Mouse (Mus musculus) urinary bladder, postnatal 14 days (tissue): Measurements from ENCODE around the gene Htra3.

ENCODE experiments used
- DNase-seq: peaks from one replicate; pipeline ENCODE4 v3.0.0; 2021; ENCODE audit warnings: low spot score

Gene Htra3

GRCm38 (mm10) chr5:35611900-35612299 is 67.7 kb downstream of the Htra3 start:
- no peak for DNase-seq

- no peak for DNase-seq
Measured at GRCm38 (mm10) chr5:35611170-35611569, 68.4 kb downstream of the Htra3 start.

- DNase-seq, result no peak
Measured at GRCm38 (mm10) chr5:35610381-35610780, 69.2 kb downstream of the Htra3 start.

- DNase-seq, result no peak
Measured at GRCm38 (mm10) chr5:35609971-35610370, 69.6 kb downstream of the Htra3 start.

- peak; percentile 54 for DNase-seq
Measured at GRCm38 (mm10) chr5:35609381-35609780, 70.2 kb downstream of the Htra3 start.

- DNase-seq, result no peak
Measured at GRCm38 (mm10) chr5:35608559-35608958, 71.0 kb downstream of the Htra3 start.

- no peak for DNase-seq
Measured at GRCm38 (mm10) chr5:35607784-35608183, 71.8 kb downstream of the Htra3 start.

GRCm38 (mm10) chr5:35606800-35607199 is 72.8 kb downstream of the Htra3 start:
- no peak for DNase-seq

- no peak for DNase-seq
Measured at GRCm38 (mm10) chr5:35605355-35605754, 74.2 kb downstream of the Htra3 start.
